Mouse (Mus musculus) spleen, postnatal 14 days (tissue): ENCODE data around the gene Tspan13.

Experiments
- DNase-seq, 2 experiments: peaks; one replicate each; pipeline ENCODE4 v3.0.0; 2021 to 2022; ENCODE audit warnings: low spot score in 2 of 2

The Tspan13 gene

DNA sequence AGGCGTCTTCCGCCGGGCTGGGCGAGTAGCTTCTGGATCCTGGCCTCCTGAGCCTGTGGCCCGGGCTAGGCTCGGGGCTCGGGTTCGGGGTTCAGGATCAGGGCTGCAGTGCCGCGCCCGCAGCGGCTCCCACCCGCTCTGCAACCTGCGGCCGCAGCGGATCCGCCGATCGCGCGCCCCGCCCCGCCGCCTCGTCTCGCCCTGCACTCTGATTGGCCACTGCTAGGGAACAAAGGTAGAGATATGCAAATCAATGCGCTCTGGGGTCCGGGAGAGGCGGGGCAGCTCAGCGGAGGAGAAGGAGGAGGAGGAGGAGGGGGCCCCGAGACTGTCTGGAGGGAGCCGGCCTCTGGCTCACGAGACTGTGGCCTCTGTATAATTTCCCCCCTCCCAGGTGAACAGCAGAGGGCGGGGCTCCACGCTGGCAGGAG, at the start of gene Tspan13:
Gene Tspan13 (minus strand): TSS at position 153 of the 431 bp plus-strand sequence.
- peak; percentile 84 to 85 for DNase-seq

DNA sequence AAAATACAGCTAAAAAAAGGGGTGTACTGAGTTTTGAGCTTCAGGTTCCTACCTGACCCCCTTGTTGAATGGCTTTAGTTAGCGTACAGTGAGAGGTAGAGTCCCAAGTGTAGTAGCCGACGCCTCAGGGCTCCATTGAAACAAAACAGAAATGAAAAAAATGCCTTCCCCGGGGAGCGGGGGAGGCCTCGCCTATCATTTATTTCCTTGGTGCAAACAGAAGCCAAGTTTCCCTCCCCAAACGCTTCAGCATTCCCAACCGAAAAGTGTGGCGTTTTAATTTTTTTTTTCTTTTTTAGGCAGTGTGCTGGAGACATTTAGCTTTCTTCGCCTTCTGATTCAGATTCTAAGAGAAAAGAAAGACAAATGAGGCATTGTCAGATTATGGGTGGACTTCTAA, 49.7 kb upstream of the Tspan13 start:
- no peak for DNase-seq

DNA sequence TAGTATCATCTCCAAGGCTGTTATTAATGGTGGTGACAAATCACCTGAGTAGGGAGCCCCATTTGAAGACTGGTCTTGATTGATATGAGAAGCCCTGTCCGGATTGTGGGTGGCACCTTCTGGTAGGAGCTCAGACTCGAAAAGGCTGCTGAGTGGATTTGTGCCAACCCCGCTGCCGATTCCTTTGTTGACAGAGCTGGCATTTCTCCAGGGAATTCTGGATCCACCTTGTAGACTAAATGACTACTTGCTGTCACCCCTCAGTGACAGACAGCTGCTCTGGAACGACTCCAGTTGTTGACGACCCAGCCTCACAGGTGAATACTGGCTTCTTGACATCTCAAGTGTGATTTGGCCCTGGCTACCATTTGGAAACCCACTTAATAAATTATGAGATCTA, 46.9 kb upstream of the Tspan13 start:
- DNase-seq, result no peak

DNA sequence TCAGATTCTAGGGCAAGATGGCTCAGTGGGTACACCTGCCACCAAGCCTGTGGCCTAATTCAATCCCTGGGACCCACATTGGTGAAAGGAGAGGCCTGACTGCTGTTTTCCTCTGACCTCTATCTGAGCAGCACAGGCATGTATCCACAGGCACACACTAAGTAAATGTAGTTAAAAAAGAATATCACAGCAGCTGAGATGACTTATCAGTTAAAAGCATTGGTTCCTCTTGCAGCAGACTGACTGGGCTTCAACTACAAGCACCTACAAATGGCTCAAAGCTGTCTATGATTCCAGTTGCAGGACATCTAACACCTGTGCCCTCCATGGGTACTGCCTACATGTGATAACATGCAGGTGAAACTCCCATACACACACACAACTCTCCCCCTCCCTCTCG, 46.5 kb upstream of the Tspan13 start:
- no peak for DNase-seq

DNA sequence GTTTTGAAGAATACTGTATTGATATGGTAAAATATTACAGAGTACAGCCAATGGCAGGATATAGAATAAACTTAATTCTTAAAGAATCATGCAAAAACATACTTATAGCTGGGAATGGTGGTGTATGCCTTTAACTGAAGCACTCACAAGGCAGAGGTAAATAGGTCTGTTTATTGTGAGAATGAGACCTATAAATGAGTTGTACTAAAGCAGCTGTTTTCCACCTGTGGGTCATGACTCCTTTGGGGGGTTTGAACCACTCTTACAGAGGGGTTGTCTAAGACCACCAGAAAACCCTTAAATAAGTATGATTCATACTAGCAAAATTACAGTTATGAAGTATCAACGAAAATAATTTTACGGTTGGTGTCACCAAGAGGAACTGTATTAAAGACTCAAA, 43.1 kb upstream of the Tspan13 start:
- DNase-seq, result no peak

DNA sequence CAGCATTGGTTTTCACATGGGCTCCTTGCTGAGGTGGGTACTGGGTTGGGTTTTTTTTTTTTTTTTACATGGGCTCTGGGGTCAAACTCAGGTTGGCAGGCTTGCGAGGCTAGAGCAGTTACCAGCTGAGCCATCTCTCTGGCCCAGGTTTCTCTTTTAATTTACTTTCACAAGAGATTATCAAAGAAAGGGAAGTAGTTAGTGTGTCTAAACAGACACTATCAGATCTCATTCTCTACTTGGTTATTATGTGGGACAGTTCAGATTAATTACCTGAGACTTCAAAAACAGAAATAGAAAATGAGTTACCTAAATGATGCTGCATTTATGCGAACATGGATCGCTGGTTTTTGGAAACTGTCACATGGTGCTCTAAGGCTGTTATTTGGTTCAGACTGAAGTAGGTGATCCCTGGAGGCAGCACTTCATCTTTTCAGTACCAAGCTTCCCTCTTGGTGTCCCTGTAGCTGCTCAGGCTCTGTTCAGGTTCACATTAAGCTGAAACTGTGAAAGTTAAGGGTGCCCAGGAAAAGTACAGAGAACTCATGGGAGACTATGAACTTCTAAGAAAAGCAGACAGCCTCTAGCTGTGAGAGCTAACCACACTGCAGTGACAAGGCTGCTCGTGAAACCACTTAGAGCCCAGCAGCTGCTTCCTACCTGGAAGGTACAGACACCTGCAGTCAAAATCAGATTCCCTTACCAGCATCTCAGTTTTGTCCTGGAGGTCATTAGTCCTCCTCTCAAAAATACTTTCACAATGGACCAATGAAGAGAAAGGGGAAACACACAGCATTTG, 36.0 kb upstream of the Tspan13 start:
- no peak for DNase-seq

DNA sequence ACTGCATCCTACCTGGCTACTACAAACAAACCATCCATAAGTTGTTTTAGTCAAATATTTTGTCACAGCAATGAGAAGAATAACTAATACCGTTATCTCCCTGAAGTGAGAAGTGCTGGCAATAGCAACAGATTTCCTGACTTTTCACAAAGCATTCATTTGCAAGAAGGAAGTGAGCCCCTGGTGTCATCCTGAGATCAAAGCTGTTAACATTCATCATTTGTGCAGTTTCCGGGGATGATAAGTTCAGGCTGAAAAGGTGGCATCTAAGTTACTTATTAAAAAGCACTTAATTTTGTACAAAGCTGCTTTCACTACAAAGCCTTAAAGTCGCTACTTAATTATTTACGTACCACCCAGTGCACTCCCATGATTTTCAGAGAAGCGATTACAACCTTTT, 30.6 kb upstream of the Tspan13 start:
- DNase-seq, result no peak

DNA sequence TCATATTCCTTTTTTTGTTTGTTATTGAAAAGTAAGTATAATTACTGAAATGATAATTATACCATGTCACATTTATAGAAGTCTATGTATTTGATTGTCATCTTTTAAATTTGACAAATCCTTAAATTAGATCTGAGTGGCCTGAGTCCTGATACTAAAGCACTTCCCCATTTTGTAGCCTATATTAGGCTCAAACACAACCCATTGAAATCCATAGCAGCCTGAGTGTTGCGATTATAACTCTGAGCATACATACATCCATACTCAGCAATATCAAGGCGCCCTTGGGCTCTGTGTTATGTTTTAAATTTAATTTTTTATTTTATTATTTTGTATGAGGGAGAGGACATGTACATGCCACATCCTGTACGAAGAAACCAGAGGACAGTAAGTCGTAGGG, 27.9 kb upstream of the Tspan13 start:
- no peak for DNase-seq

DNA sequence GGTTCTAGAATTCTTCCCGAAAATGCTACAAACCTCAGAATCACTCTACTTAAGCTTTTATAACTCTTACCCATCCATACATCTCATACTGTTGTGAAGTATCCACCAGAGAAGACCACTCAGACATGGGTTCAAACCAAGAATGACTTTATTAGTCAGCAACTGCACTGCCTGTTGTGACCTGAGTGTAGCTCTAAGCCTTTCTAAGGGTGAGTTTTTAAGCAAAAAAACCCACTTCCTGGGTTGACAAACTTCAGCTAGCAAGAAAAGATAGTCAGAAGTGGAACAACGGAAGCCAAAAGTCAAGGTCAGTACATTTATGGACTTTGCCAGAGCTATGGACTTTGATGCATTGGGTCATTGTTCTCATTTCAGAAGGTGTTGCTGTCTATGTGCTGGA, 25.2 kb upstream of the Tspan13 start:
- DNase-seq, result no peak

DNA sequence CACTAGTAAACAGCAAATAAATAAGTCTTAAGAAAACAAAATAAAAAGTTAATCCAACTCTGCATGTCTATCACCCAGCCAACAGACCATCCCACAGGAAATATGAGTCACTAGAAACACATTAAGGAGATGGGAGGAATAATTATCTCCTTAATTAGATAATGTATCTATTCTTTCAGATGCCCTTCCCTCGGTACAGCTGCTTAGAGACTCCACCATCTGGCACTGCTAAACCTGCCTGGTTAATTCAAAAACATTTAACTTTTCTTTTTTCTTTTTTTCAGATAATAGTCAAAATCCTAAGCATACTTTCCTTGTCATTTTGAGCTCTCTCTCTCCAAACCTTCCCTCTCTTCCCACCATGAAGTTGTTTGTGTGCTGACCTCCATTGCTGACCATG, 23.6 kb upstream of the Tspan13 start:
- DNase-seq, result no peak

DNA sequence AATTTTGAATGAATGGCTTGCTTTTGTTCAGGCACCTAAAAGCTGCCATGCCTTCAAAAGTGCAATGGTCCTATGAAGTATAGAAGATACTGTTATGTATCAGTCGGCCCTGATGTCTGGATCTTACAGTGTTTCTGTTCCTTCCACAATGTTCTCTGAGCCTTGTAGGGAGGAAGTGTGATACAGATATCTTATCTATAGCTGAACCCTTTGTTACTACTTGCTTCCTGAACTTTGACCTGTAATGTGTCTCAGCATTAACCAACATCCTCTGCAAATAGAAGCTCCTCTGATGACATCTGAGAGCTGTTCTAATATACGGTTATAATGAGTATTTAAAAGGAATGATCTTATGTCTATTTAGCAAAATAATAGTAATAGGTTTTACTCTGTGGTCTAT, 15.4 kb upstream of the Tspan13 start:
- no peak for DNase-seq

DNA sequence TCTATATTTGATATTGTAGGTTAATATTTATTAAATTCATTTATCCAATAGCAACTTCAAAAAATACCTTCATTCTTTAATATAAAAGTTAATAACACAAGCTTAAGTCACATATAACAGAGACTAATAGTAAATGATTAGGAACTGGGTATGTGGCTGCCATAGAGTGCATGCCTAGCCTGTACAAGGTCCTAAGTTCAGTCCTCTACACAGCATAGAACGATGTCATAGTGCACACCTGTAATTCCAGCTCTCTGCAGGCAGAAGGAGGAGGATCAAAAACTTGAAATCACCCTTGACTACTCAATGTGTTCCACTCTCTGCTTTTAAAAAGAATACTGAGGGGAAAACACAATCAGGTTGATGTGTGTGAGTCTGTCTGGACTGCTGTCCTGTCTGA, 8.0 kb upstream of the Tspan13 start:
- no peak for DNase-seq

DNA sequence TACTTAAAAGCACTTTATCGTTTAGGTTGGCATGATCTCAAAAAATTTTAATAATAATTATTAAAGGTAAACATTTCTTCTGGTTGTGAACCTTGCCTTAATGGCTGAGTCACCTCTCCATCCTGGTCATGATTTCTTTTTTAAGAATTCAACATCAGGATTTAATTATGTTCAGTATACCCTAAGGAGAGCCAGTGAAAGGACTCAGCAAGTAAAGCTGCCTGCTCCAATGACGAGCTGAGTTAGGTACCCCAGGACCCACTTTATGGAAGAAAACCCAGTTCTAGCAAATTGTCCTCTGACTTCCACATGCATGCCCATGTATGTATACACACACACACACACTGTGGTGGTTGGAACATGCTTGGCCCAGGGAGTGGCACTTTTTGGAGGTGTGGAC, 5.3 kb upstream of the Tspan13 start:
- DNase-seq, result no peak

DNA sequence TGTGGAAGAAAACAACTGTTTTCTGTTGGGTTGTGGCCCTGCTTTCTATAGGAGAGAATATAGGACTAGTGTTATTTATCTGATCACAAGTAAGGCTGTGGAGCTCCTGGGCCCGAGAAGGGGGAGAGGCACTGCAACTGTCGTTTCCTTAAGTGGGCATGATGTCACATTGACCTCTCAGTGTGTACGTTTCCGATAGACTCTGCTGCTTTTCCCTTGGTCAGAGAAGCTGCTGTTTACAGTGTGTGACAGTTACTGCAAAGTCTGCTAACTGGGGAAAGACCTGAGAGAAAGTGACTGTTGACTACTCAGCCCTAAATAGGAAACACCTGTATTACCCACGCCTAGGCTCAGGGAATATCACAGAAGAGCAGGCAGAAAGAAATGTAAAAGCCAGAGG, 3.9 kb upstream of the Tspan13 start:
- DNase-seq, result no peak

DNA sequence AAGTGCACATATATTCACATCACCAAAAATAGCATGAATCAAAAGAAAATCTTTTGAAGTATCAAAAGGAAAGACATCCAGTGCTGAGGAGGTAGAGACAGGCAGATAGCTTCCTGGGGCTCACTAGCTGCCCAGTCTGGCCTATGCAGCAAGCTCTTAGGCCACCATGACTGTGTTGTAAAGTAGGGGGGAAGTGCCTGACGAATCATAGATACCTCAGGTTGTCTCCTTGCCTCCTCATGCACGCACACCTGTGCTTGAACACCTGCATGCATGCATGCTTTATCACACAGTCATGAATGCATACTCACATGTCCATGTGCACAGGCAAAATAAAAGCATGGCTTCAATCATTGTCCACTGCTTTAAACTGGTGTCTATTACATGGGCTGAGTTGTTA, 2.4 kb upstream of the Tspan13 start:
- DNase-seq, result no peak

DNA sequence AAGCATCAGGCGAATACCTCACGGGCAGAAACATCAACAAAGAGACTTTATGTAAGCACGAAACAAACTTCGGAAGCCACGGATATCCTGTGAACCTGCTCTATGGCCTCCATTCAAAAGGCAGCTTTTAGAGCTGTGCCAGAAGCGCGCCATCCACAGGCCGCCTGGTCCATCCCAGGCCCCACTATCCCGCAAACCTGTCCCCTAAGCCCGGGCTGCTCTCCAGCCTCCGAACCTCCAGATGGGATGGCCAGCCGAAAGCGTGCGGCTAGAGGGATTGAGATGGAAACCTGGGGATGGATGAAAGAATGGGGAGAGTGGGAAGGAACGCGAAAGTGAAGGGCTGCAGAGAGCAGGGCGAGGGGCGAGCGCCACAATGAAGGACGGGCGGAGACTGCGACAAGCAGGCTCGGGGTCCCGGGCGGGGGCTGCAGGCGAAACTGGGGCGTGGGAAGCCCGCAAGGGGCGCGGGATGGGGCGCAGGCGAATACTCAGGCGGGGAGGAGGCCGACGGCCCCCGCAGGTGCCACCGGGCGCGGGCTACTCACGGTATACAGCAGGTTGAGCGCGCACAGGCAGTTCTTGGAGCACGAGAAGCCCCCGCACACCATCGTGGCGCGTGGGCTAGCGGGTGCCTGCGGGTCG, 475 bp downstream of the Tspan13 start:
- peak; percentile 38 to 41 for DNase-seq

DNA sequence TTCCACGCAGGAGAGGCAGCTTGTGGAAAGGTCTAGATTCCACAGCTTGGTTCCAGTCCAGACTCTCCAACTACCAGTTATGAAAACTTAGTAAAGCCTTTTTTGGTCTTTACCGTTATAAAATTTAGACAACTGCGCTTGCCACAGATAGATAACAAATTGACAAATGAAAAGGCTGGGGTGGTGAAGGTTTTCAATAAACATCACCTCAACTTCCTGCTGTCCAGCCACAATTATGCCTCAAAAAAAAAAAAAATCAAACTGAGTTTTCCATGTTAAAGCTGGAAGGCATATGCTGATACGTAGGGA, 1.1 kb downstream of the Tspan13 start:
- no peak for DNase-seq

DNA sequence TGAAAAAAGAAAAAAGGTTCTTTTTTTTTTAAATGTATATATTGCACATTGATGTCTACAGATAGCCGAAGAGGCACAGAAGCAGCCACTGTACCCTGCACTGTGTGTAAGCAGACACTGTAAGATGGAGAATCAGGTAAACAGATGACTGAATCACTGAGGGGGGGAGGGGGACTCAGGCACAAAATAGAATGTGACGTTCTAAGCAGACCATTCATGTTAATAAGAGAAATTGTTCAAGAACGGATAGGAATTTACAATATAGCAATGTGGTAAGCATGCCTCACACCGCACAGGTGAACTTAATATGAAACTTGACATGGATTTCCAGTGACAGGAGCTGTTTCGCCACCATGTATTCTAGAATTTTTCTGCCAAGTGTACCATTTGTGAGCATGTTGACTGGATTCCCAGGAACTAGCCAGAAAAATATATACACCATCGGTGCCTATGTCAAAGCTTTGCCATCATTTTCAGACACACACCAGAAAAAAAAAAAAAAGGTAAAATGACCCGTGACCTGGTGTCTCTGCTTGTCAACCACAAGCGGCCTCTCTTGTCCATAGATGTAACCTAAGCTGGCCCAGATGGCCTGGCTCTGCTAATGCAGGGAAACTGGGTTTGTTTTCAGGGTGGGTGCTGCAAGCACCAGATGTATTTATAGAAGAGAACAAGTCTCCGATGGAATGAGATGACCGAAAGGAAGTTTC, 1.6 kb downstream of the Tspan13 start:
- DNase-seq, result no peak

DNA sequence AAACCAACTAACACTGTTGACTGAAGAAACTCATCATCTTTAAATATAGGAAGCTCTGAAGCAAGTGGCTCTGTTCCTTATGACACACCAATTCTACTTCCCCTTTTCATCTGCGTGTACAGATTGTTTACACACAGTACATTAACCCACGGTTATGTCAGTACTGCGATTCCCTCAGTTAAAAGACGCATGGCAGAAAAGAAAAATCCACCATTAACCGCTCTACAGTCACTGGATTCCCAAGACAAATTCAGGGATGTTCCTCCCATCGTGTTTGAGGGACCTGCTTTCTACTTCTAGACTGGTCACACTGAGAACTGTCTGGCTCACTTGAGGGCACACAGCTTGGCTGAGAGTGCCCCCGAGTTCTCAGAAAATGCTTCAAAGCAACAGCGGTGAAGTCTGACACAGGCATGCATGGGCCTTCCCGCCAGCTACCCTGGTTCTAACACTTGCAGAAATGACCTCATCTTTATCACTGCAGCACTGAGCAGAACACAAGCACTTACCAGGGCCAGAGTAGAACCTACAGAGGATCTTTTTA, 2.7 kb downstream of the Tspan13 start:
- peak; percentile 17 to 31 for DNase-seq

DNA sequence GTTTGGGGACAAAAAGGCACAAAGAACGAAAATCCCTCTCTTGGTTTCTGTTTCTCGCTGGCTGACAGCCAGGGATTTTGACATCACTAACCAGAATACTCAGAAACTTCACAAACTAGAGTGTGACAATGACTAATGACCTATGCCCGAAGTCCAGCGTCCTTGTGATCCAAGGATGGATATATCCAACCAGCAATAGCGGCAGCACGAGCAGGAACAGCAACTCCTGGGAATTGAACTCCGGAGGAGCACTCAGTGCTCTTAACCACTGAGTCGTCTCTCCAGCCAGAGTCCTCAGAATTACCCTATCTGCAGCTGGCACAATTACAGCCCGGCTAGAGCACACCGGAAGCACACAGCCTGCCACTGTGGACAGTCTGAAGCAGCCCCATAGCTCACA, 5.5 kb downstream of the Tspan13 start:
- no peak for DNase-seq

DNA sequence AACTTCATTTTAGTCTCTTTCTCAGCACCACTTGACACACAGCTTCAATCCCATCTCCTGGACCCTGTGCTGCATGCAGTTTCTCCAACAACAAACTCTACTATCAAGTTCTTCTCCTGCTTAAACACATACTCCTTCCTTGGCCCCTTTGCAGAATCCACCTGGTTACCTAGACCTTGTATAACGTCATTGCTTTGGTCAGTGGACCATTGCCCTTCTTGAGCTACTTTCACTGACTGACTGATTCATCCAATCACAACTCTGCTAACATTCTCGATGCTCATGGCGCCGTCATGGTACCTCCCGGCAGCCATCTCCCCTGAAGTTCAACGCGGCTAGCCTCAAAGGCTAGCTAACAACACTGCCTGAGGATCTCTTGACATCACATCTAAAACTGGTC, 6.2 kb downstream of the Tspan13 start:
- no peak for DNase-seq

DNA sequence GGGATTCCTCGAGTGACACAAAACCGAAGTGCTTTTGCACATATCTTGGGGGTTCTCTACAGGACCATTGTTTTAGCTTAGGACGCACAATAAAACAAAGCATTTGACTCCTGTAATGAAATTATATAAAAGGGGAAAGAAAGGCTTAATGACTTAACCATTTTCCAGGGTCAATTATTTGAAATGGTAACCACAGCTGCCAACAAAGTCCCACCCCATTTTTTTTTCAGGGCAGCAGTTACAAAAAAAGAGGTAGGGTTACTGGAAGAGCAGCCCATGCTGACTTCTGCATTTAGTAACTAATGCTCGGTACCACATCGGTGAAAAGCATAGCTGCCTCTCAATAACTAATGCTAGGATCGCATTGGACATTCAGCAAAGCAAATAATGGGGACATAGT, 6.8 kb downstream of the Tspan13 start:
- no peak for DNase-seq

DNA sequence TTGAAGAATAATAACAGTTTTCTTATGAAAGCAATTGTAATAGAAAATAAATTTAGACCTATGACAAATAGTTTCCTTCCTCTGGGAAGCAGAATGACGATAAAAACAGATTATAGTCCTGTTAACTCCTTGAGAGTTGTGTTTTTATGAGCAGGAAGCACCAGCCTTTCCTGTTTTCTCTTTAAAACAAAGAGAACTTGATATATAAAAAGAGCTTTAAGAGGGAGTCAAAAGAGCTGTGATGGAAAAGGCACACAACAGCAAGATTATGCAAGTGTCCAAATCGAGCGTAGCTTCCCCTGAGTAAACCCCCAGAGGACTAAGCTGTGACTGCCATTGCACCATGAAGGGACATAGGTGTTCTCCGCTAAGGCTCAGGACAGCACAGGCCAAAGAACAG, 9.9 kb downstream of the Tspan13 start:
- DNase-seq, result no peak
